Mouse (Mus musculus) adrenal gland, adult (tissue): Measurements from ENCODE around the gene Rpl18a.
A peak's percentile ranks its signal among the peaks of the same experiment; 100 is the strongest.

Experiments used
- DNase-seq, 2 experiments: peaks; one replicate each; pipeline ENCODE4 v3.0.0; 2022 to 2023; ENCODE audit warnings: low spot score in 1 of 2; ENCODE audit not compliant: inconsistent age in 2 of 2

Rpl18a gene

GRCm38 (mm10) chr8:70897021-70897680, at the start of gene Rpl18a:
TSS of gene Rpl18a (minus strand) at chr8:70897412.
- peak; percentile 96 to 98 for DNase-seq

- no peak for DNase-seq
Measured at GRCm38 (mm10) chr8:70943187-70943586, 46.0 kb upstream of the Rpl18a start.

- no peak for DNase-seq
Measured at GRCm38 (mm10) chr8:70941478-70941877, 44.3 kb upstream of the Rpl18a start.

- no peak for DNase-seq
Measured at GRCm38 (mm10) chr8:70937200-70937599, 40.0 kb upstream of the Rpl18a start.

- DNase-seq, result no peak
Measured at GRCm38 (mm10) chr8:70934786-70935185, 37.6 kb upstream of the Rpl18a start.

- DNase-seq, result no peak
Measured at GRCm38 (mm10) chr8:70933036-70933435, 35.8 kb upstream of the Rpl18a start.

- DNase-seq, result no peak
Measured at GRCm38 (mm10) chr8:70931731-70932130, 34.5 kb upstream of the Rpl18a start.

- no peak for DNase-seq
Measured at GRCm38 (mm10) chr8:70928778-70929322, 31.6 kb upstream of the Rpl18a start.

- no peak for DNase-seq
Measured at GRCm38 (mm10) chr8:70928096-70928495, 30.9 kb upstream of the Rpl18a start.

GRCm38 (mm10) chr8:70926396-70926795, 29.2 kb upstream of the Rpl18a start:
- no peak for DNase-seq

GRCm38 (mm10) chr8:70925754-70926153, 28.5 kb upstream of the Rpl18a start:
- no peak for DNase-seq

- no peak for DNase-seq
Measured at GRCm38 (mm10) chr8:70924151-70924550, 26.9 kb upstream of the Rpl18a start.

- DNase-seq, result no peak
Measured at GRCm38 (mm10) chr8:70920049-70920922, 23.1 kb upstream of the Rpl18a start.

GRCm38 (mm10) chr8:70914704-70915103, 17.5 kb upstream of the Rpl18a start:
- no peak for DNase-seq

- no peak for DNase-seq
Measured at GRCm38 (mm10) chr8:70913523-70913922, 16.3 kb upstream of the Rpl18a start.

- no peak for DNase-seq
Measured at GRCm38 (mm10) chr8:70912955-70913354, 15.7 kb upstream of the Rpl18a start.

- no peak for DNase-seq
Measured at GRCm38 (mm10) chr8:70911596-70911995, 14.4 kb upstream of the Rpl18a start.

- no peak for DNase-seq
Measured at GRCm38 (mm10) chr8:70907518-70907917, 10.3 kb upstream of the Rpl18a start.

- DNase-seq, result peak; percentile 80 to 91
Measured at GRCm38 (mm10) chr8:70905831-70906736, 8.9 kb upstream of the Rpl18a start, which contains the start of gene Map1s. TSS of gene Map1s (plus strand) at chr8:70905932.

- DNase-seq, result no peak
Measured at GRCm38 (mm10) chr8:70905463-70905830, 8.2 kb upstream of the Rpl18a start.

GRCm38 (mm10) chr8:70904532-70904931, 7.3 kb upstream of the Rpl18a start:
- DNase-seq, result peak; percentile 48 to 73
